Mouse (Mus musculus): ENCODE results near the gene Gm1604a.
"Not testable (repeated sequence)": the region's sequence is repeated elsewhere in the genome, so short reads cannot be mapped to it uniquely, and the experiment has no call there.

GRCm38 (mm10) chr17:7116265-7116664 is 90.9 kb downstream of the Gm1604a start:
- TF ChIP-seq CTCF (conservative IDR thresholded peaks at IDR 0.05; ENCODE audit: insufficient read depth, insufficient read length, low read depth, low read length); POLR2A (IDR thresholded peaks at IDR 0.05; ENCODE audit: low read depth, low read length): not testable (repeated sequence)

Data from kidney, adult 2 months (tissue).